Mouse (Mus musculus) lung, postnatal 14 days (tissue): ENCODE data around the gene Ppcdc.
"Not testable (repeated sequence)": the region's sequence is repeated elsewhere in the genome, so short reads cannot be mapped to it uniquely, and the experiment has no call there.

Experiments
- DNase-seq: peaks from one replicate; pipeline ENCODE4 v3.0.0; 2021

Ppcdc gene

GRCm38 (mm10) chr9:57427937-57428336 is 12.0 kb downstream of the Ppcdc start:
- DNase-seq, result no peak

- not testable (repeated sequence) for DNase-seq
These were observed 12.8 kb downstream of the Ppcdc start for GRCm38 (mm10) chr9:57427123-57427522.

GRCm38 (mm10) chr9:57425116-57425515 is 14.8 kb downstream of the Ppcdc start:
- DNase-seq, result no peak

- no peak for DNase-seq
These were observed 15.9 kb downstream of the Ppcdc start for GRCm38 (mm10) chr9:57424066-57424465.

- DNase-seq, result no peak
These were observed 18.2 kb downstream of the Ppcdc start for GRCm38 (mm10) chr9:57421688-57422111.

GRCm38 (mm10) chr9:57421121-57421571 is 18.8 kb downstream of the Ppcdc start:
- peak; percentile 75 for DNase-seq

- DNase-seq, result peak; percentile 91
These were observed 19.4 kb downstream of the Ppcdc start for GRCm38 (mm10) chr9:57420321-57421120.

GRCm38 (mm10) chr9:57419521-57420267 is 20.2 kb downstream of the Ppcdc start:
- DNase-seq, result no peak

GRCm38 (mm10) chr9:57417341-57417740 is 22.6 kb downstream of the Ppcdc start:
- DNase-seq, result no peak

GRCm38 (mm10) chr9:57407120-57407905 is 32.6 kb downstream of the Ppcdc start:
- DNase-seq, result no peak

GRCm38 (mm10) chr9:57406395-57406794 is 33.5 kb downstream of the Ppcdc start:
- DNase-seq, result no peak

GRCm38 (mm10) chr9:57404036-57404435 is 35.9 kb downstream of the Ppcdc start:
- DNase-seq, result no peak

- DNase-seq, result no peak
These were observed 37.3 kb downstream of the Ppcdc start for GRCm38 (mm10) chr9:57402318-57403251.

GRCm38 (mm10) chr9:57398773-57399172 is 41.2 kb downstream of the Ppcdc start:
- no peak for DNase-seq

- DNase-seq, result no peak
These were observed 47.0 kb downstream of the Ppcdc start for GRCm38 (mm10) chr9:57392892-57393291.

- no peak for DNase-seq
These were observed 49.1 kb downstream of the Ppcdc start for GRCm38 (mm10) chr9:57390869-57391268.

GRCm38 (mm10) chr9:57389131-57389530 is 50.8 kb downstream of the Ppcdc start:
- DNase-seq, result no peak

- DNase-seq, result no peak
These were observed 53.0 kb downstream of the Ppcdc start for GRCm38 (mm10) chr9:57386926-57387325.

- no peak for DNase-seq
These were observed 55.3 kb downstream of the Ppcdc start for GRCm38 (mm10) chr9:57384621-57385020.

- DNase-seq, result no peak
These were observed 78.9 kb downstream of the Ppcdc start for GRCm38 (mm10) chr9:57360999-57361398.

- DNase-seq, result no peak
These were observed 85.3 kb downstream of the Ppcdc start for GRCm38 (mm10) chr9:57354377-57355183.
